Mouse (Mus musculus) urinary bladder, postnatal 4 days (tissue): ENCODE results near the gene 4932438H23Rik.
A peak's percentile ranks its signal among the peaks of the same experiment; 100 is the strongest.

Experiments
- DNase-seq, 2 experiments: peaks; one replicate each; pipeline ENCODE4 v3.0.0; 2021 to 2022; ENCODE audit warnings: low spot score in 2 of 2

4932438H23Rik gene

GRCm38 (mm10) chr16:91095022-91095421, at the start of gene 4932438H23Rik:
Gene 4932438H23Rik, minus strand, starts transcription at chr16:91095122.
- DNase-seq, result no peak

- no peak for DNase-seq
Observed at GRCm38 (mm10) chr16:91140991-91141630, 46.2 kb upstream of the 4932438H23Rik start.

- no peak for DNase-seq
Observed at GRCm38 (mm10) chr16:91140457-91140856, 45.5 kb upstream of the 4932438H23Rik start.

- no peak for DNase-seq
Observed at GRCm38 (mm10) chr16:91140056-91140455, 45.1 kb upstream of the 4932438H23Rik start.

- no peak for DNase-seq
Observed at GRCm38 (mm10) chr16:91139481-91139880, 44.6 kb upstream of the 4932438H23Rik start.

- no peak for DNase-seq
Observed at GRCm38 (mm10) chr16:91138736-91139135, 43.8 kb upstream of the 4932438H23Rik start.

- DNase-seq, result no peak
Observed at GRCm38 (mm10) chr16:91138151-91138550, 43.2 kb upstream of the 4932438H23Rik start.

- DNase-seq, result no peak
Observed at GRCm38 (mm10) chr16:91136607-91137006, 41.7 kb upstream of the 4932438H23Rik start.

GRCm38 (mm10) chr16:91129916-91130315, 35.0 kb upstream of the 4932438H23Rik start:
- no peak for DNase-seq

- DNase-seq, result no peak
Observed at GRCm38 (mm10) chr16:91128431-91128830, 33.5 kb upstream of the 4932438H23Rik start.

GRCm38 (mm10) chr16:91126734-91127524, 32.0 kb upstream of the 4932438H23Rik start:
- DNase-seq, result no peak

- no peak for DNase-seq
Observed at GRCm38 (mm10) chr16:91124256-91124655, 29.3 kb upstream of the 4932438H23Rik start.

GRCm38 (mm10) chr16:91123821-91124220, 28.9 kb upstream of the 4932438H23Rik start:
- DNase-seq, result no peak

GRCm38 (mm10) chr16:91119879-91120278, 25.0 kb upstream of the 4932438H23Rik start:
- DNase-seq, result no peak

- DNase-seq, result no peak
Observed at GRCm38 (mm10) chr16:91116696-91117095, 21.8 kb upstream of the 4932438H23Rik start.

GRCm38 (mm10) chr16:91116006-91116405, 21.1 kb upstream of the 4932438H23Rik start:
- DNase-seq, result no peak

- no peak for DNase-seq
Observed at GRCm38 (mm10) chr16:91110999-91111535, 16.1 kb upstream of the 4932438H23Rik start.

- DNase-seq, result no peak
Observed at GRCm38 (mm10) chr16:91107608-91108007, 12.7 kb upstream of the 4932438H23Rik start.

GRCm38 (mm10) chr16:91105481-91106051, 10.6 kb upstream of the 4932438H23Rik start:
- DNase-seq, result peak in 1 of 2 experiments; percentile 45

GRCm38 (mm10) chr16:91104821-91105480, 10.0 kb upstream of the 4932438H23Rik start:
- peak in 1 of 2 experiments; percentile 22 for DNase-seq

- no peak for DNase-seq
Observed at GRCm38 (mm10) chr16:91103386-91103785, 8.5 kb upstream of the 4932438H23Rik start.

GRCm38 (mm10) chr16:91100484-91100883, 5.6 kb upstream of the 4932438H23Rik start:
- DNase-seq, result no peak
